ENCODE assay signal across 17 mouse cellular contexts in the genomic region with DNA sequence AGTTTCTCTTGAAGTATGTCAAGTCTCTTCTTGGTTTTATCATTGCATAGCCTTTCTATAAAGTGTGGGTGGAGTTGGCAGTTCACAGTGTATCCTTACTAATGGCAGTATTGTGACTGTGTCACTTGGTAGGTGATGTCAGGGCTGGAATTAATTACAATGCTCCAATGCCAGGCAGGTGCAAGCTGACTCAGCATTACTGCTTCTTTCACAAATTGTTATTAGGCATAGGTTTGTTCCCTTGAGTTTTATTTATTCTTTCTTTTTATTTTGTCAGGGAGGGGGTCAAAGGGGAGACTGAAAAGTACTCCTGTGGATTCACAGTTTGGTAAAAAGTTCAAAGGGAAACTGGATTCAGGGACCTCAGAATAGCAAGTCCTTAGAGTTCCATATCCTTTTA.
"Had no signal": no experiment of that assay in that cellular context is flagged by ENCODE, and none has a peak within 500 bp of the region (broad histone marks: within the 10 kb centered on the region; RNA-seq: fewer than 3 reads in every experiment).

No protein-coding gene starts in this region.

- H3K9me3 ChIP-seq: neural tube, embryonic 12.5 days; neural tube, embryonic 13.5 days; neural tube, embryonic 15.5 days; stomach, embryonic 15.5 days had no signal

- H3K4me1 ChIP-seq: neural tube, embryonic 12.5 days; neural tube, embryonic 13.5 days; neural tube, embryonic 15.5 days; stomach, embryonic 15.5 days had no signal

- H3K4me2 ChIP-seq: neural tube, embryonic 12.5 days; neural tube, embryonic 13.5 days; neural tube, embryonic 15.5 days; stomach, embryonic 15.5 days had no signal

- H3K27me3 ChIP-seq: neural tube, embryonic 12.5 days; neural tube, embryonic 13.5 days; neural tube, embryonic 15.5 days; stomach, embryonic 15.5 days had no signal

- H3K27ac ChIP-seq: neural tube, embryonic 12.5 days; neural tube, embryonic 13.5 days; neural tube, embryonic 15.5 days; stomach, embryonic 15.5 days; stomach, postnatal 0 days had no signal

- H3K4me3 ChIP-seq: neural tube, embryonic 12.5 days; neural tube, embryonic 13.5 days; neural tube, embryonic 15.5 days; stomach, embryonic 15.5 days had no signal

- H3K36me3 ChIP-seq: neural tube, embryonic 12.5 days; neural tube, embryonic 13.5 days; neural tube, embryonic 15.5 days; stomach, embryonic 15.5 days had no signal

- H3K9ac ChIP-seq: neural tube, embryonic 12.5 days; neural tube, embryonic 13.5 days; neural tube, embryonic 15.5 days; stomach, embryonic 15.5 days had no signal

- DNase-seq: retina, postnatal 1 day; right cerebral cortex, adult 18-20 months; right cerebral cortex, postnatal 14 days; right cerebral cortex, postnatal 25 days; right cerebral cortex, postnatal 4 days; spleen, adult 18-20 months; thymus, adult 18-20 months; thymus, adult 2 months; thymus, postnatal 14 days; thymus, postnatal 25 days; thymus, postnatal 36 days; thymus, postnatal 4 days had no signal
